Mouse (Mus musculus) midbrain, embryonic 11.5 days (tissue): ENCODE results near the gene Gm11634. TPM values are rescaled to one million over a fixed set of nuclear protein-coding genes. Genes with fewer than 3 reads are reported as not detected.
A peak's percentile ranks its signal among the peaks of the same experiment; 100 is the strongest.
"Not testable (repeated sequence)": the region's sequence is repeated elsewhere in the genome, so short reads cannot be mapped to it uniquely, and the experiment has no call there.

Experiments used
- ATAC-seq: fragments of 200-750 bp; cut with Nextera tagmentation; 2 replicates; pipeline ENCODE4 v1.8.0; 2017; ENCODE audit warnings: moderate TSS enrichment, moderate library complexity; ENCODE audit not compliant: low FRiP score
- DNase-seq: peaks from one replicate; pipeline ENCODE4 v3.0.0; 2015; ENCODE audit warnings: low spot score; ENCODE audit errors: missing footprints
- H3K27ac ChIP-seq: fragments of 300-500 bp; sonication (generic); 2 replicates; pipeline ENCODE4 v1.5.1; 2014; ENCODE audit warnings: low read depth, low read length
- H3K27me3 ChIP-seq: fragments of 300-500 bp; sonication (generic); 2 replicates; pipeline ENCODE4 v1.6.1; 2014; ENCODE audit warnings: mild to moderate bottlenecking, low read length, moderate library complexity, mixed read lengths; ENCODE audit not compliant: control insufficient read depth, insufficient read depth
- H3K36me3 ChIP-seq: fragments of 300-500 bp; sonication (generic); 2 replicates; pipeline ENCODE4 v1.6.1; 2014; ENCODE audit warnings: mild to moderate bottlenecking, low read length, moderate library complexity, mixed read lengths; ENCODE audit not compliant: control insufficient read depth, insufficient read depth
- H3K4me1 ChIP-seq: fragments of 300-500 bp; sonication (generic); 2 replicates; pipeline ENCODE4 v1.6.1; 2014; ENCODE audit warnings: low read length; ENCODE audit not compliant: control insufficient read depth, insufficient read depth
- H3K4me2 ChIP-seq: fragments of 300-500 bp; sonication (generic); 2 replicates; pipeline ENCODE4 v1.6.1; 2014; ENCODE audit warnings: mild to moderate bottlenecking, moderate library complexity
- H3K4me3 ChIP-seq: fragments of 300-500 bp; sonication (generic); 2 replicates; pipeline ENCODE4 v1.5.1; 2014; ENCODE audit warnings: low read depth, low read length
- H3K9ac ChIP-seq: fragments of 300-500 bp; sonication (generic); 2 replicates; pipeline ENCODE4 v1.6.1; 2014; ENCODE audit warnings: low read length
- H3K9me3 ChIP-seq: fragments of 300-500 bp; sonication (generic); 2 replicates; pipeline ENCODE4 v1.6.1; 2016; ENCODE audit warnings: low read length; ENCODE audit not compliant: control insufficient read depth
- WGBS: fragments of 180-500 bp; shearing (Covaris S2); extraction: QIAGEN DNeasy Blood & Tissue Kit; methylation state at CpG from one replicate; pipeline ENCODE4 v1.1.7; 2014; 5-methylcytosine and 5-hydroxymethylcytosine counted together
- polyA plus RNA-seq: library from polyadenylated mRNA; unstranded; fragments of >200 nt; fragmentation: Nextera tagmentation; extraction: Ambion mirVana; gene quantifications from 2 replicates; pipeline ENCODE4 v1.2.1, GENCODE M21; 2014

The Gm11634 gene
- polyA plus RNA-seq, 1 experiment from 2014 or later = not detected

DNA sequence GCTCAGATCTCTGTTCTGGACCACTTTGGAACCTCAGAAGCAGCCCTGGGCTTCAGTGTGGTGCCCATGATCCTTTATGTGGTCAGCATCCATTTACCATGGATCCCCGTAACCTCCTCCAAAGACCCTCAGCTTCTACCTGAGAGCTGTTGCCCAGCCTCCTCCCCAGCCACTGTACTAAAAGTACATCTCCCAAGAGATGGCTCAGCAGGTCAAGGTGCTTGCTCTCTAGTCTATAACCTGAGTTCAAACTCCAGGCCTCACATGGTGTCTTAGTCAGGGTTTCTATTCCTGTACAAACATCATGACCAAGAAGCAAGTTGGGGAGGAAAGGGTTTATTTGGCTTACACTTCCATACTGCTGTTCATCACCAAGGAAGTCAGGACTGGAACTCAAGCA lies 14.0 kb downstream of the Gm11634 start:
- not testable (repeated sequence) for H3K27me3 ChIP-seq, H3K27ac ChIP-seq, H3K4me3 ChIP-seq, H3K4me1 ChIP-seq, H3K9ac ChIP-seq, H3K4me2 ChIP-seq, ATAC-seq, DNase-seq, H3K36me3 ChIP-seq, H3K9me3 ChIP-seq
- WGBS = 100% methylated on average over 1 of the region's 1 CpGs

- Histone ChIP-seq H3K9ac (no peak overlapping the region), H3K36me3 (peaks cover 5% of the 10 kb centered on the region)
- no peak for ATAC-seq
Measured at GRCm38 (mm10) chr11:101583205-101583604, 15.9 kb downstream of the Gm11634 start.

GRCm38 (mm10) chr11:101582054-101583035 lies 16.7 kb downstream of the Gm11634 start, which contains the start of gene Tmem106a:
TSS of gene Tmem106a (plus strand) at chr11:101582242.
- no peak for ATAC-seq
- Histone ChIP-seq H3K4me1 (peaks cover 8% of the 10 kb centered on the region; the same call in 1 of the 2 replicates), H3K4me3 (peak within 1 kb of the TSS; percentile 22), H3K36me3 (peaks cover 9% of the 10 kb centered on the region), H3K4me2 (peak within 1 kb of the TSS; percentile 41), H3K9ac (peak within 1 kb of the TSS; percentile 43), H3K9me3 (no peaks in the 10 kb centered on the region), H3K27me3 (no peaks in the 10 kb centered on the region), H3K27ac (no peak within 1 kb of the TSS)
- peak; percentile 96 for DNase-seq
- WGBS = 19% methylated on average over 29 of the region's 31 CpGs

More at GRCm38 (mm10) chr11:101583205-101583604, 15.9 kb downstream of the Gm11634 start:
- no peak for DNase-seq
- H3K4me3 ChIP-seq = no peak overlapping the region
- H3K4me2 ChIP-seq = no peak overlapping the region
- WGBS = 85% methylated on average over 2 of the region's 2 CpGs
- no peaks in the 10 kb centered on the region for H3K27me3 ChIP-seq
- H3K9me3 ChIP-seq = no peaks in the 10 kb centered on the region
- H3K4me1 ChIP-seq = peaks cover 8% of the 10 kb centered on the region; the same call in 1 of the 2 replicates
- no peak overlapping the region for H3K27ac ChIP-seq

GRCm38 (mm10) chr11:101581081-101581764 lies 17.8 kb downstream of the Gm11634 start:
- no peak for ATAC-seq
- peaks cover 17% of the 10 kb centered on the region for H3K36me3 ChIP-seq
- 71% methylated on average over 6 of the region's 6 CpGs for WGBS

DNA sequence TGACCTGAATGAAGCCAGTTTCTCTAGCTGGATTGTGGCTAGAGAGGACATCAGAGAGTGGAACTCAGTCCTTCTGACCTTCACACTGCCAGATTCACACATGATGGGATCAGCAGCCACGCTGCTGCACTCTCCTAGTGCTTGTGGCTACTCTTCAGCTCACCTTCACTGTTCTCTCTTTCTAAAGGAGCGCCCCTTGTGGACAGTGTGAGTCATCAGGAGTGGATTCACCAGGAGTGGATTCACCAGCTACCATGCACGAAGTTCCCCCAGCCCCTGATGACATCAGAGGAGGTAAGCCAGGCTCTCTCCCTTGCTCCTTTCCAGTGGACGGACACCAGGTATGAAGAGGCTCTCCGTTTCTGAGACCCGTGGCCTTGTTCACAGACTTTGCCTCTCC lies 22.9 kb downstream of the Gm11634 start:
- no peak overlapping the region for H3K27ac ChIP-seq

More at GRCm38 (mm10) chr11:101581081-101581764, 17.8 kb downstream of the Gm11634 start:
- no peak overlapping the region for H3K4me2 ChIP-seq
- no peak overlapping the region for H3K4me3 ChIP-seq
- no peak overlapping the region for H3K27ac ChIP-seq
- DNase-seq = no peak
- H3K4me1 ChIP-seq = peaks cover 8% of the 10 kb centered on the region; the same call in 1 of the 2 replicates
- H3K9me3 ChIP-seq = no peaks in the 10 kb centered on the region
- no peaks in the 10 kb centered on the region for H3K27me3 ChIP-seq
- H3K9ac ChIP-seq = no peak overlapping the region

GRCm38 (mm10) chr11:101568421-101568820 lies 30.6 kb downstream of the Gm11634 start:
- Histone ChIP-seq H3K9me3 (no peaks in the 10 kb centered on the region), H3K4me2 (no peak overlapping the region), H3K4me3 (no peak overlapping the region), H3K9ac (no peak overlapping the region), H3K27ac (no peak overlapping the region), H3K36me3 (peaks cover 56% of the 10 kb centered on the region), H3K4me1 (no peaks in the 10 kb centered on the region), H3K27me3 (no peaks in the 10 kb centered on the region)
- DNase-seq (no peak), ATAC-seq (no peak)
- WGBS = 72% methylated on average over 3 of the region's 3 CpGs

More for the DNA sequence above, 22.9 kb downstream of the Gm11634 start:
- ATAC-seq (no peak), DNase-seq (peak; percentile 81)
- Histone ChIP-seq H3K9ac (no peak overlapping the region), H3K9me3 (no peaks in the 10 kb centered on the region), H3K27me3 (no peaks in the 10 kb centered on the region), H3K4me2 (no peak overlapping the region), H3K36me3 (peaks cover 38% of the 10 kb centered on the region), H3K4me1 (no peaks in the 10 kb centered on the region), H3K4me3 (no peak overlapping the region)
- WGBS = 72% methylated on average over 6 of the region's 6 CpGs

DNA sequence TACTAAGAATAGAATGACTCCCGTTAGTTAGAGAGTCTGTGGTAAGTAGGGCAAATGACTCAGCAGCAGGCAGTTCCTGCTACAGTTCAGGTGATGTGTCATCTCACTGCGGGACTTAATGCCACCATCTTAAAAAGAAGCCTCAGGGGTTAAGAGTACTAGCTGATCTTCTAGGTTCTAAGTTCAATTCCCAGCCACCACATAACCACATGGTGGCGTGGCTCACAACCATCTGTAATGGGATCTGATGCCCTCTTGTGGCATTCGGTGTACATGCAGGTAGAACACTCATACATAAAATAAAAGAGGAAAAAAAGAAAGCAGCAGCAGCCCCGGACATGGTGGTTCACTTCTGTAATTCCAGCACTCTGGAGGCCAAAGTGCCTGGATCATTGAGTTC lies 36.7 kb downstream of the Gm11634 start:
- no peaks in the 10 kb centered on the region for H3K27me3 ChIP-seq
- no peak overlapping the region for H3K4me2 ChIP-seq
- DNase-seq (peak; percentile 92), ATAC-seq (no peak)
- H3K4me1 ChIP-seq = no peaks in the 10 kb centered on the region
- H3K36me3 ChIP-seq = peaks cover 23% of the 10 kb centered on the region
- 40% methylated on average over 5 of the region's 5 CpGs for WGBS
- no peak overlapping the region for H3K9ac ChIP-seq
- no peaks in the 10 kb centered on the region for H3K9me3 ChIP-seq
- no peak overlapping the region for H3K27ac ChIP-seq
- H3K4me3 ChIP-seq = no peak overlapping the region

DNA sequence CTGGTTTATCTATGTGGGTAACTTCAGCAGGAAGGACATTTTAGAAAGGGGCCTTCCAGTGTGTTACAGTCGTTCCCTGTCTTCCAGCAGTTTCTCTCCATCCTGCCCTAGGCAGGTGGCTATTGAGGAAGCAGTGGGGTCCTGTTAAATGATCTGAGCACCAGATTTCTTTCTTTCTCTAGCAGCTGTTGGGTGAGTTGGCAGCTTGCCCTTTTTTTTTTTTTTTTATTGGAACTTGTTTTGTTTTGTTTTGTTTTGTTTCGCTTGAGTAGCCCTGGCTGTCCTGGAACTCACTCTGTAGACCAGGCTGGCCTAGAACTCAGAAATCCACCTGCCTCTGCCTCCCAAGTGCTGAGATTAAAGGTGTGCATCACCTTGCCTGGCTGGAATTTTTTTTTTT lies 42.1 kb downstream of the Gm11634 start:
- H3K9me3 ChIP-seq = no peaks in the 10 kb centered on the region
- peaks cover 14% of the 10 kb centered on the region for H3K4me1 ChIP-seq
- no peaks in the 10 kb centered on the region for H3K27me3 ChIP-seq
- ATAC-seq = no peak
- H3K4me3 ChIP-seq = no peak overlapping the region
- no peak overlapping the region for H3K9ac ChIP-seq
- H3K27ac ChIP-seq = no peak overlapping the region
- H3K4me2 ChIP-seq = no peak overlapping the region
- WGBS = 91% methylated on average over 2 of the region's 2 CpGs
- DNase-seq = no peak
- 0 out of 2 replicates have a peak, but pooled peaks cover 5% of the 10 kb centered on the region for H3K36me3 ChIP-seq
